Mouse (Mus musculus) E14TG2a.4 (cell line): ENCODE measurements around the gene Cdk17.
A peak's percentile ranks its signal among the peaks of the same experiment; 100 is the strongest.

Experiments
- H3K27me3 ChIP-seq: 2 replicates; pipeline ENCODE4 v1.6.1; 2014; ENCODE audit warnings: low read length, control low read depth; ENCODE audit not compliant: insufficient read depth
- H3K36me3 ChIP-seq: 2 replicates; pipeline ENCODE4 v1.6.1; 2014; ENCODE audit warnings: low read length, control low read depth; ENCODE audit not compliant: insufficient read depth
- H3K4me1 ChIP-seq: replicated peaks from 2 replicates; pipeline ENCODE4 v1.6.1; 2014; ENCODE audit warnings: low read depth, low read length, control low read depth
- H3K4me3 ChIP-seq: replicated peaks from 2 replicates; pipeline ENCODE4 v1.5.1; 2014; ENCODE audit warnings: mild to moderate bottlenecking, low read length
- H3K9me3 ChIP-seq: 2 replicates; pipeline ENCODE4 v1.6.1; 2014; ENCODE audit warnings: low read length, control low read depth
- CTCF ChIP-seq: conservative IDR thresholded peaks from 2 replicates; pipeline ENCODE4 v1.5.1; 2014; ENCODE audit warnings: low read length
- NANOG ChIP-seq: IDR thresholded peaks from 2 replicates; pipeline ENCODE4 v1.6.1; 2014; ENCODE audit warnings: borderline replicate concordance, low read length, mixed read lengths
- POU5F1 ChIP-seq: IDR thresholded peaks from 2 replicates; pipeline ENCODE4 v1.6.1; 2014; ENCODE audit warnings: low read length, borderline replicate concordance

Gene Cdk17

GRCm38 (mm10) chr10:93253156-93253555 is 92.5 kb downstream of the Cdk17 start:
- no peaks in the 10 kb centered on the region for H3K27me3 ChIP-seq
- H3K9me3 ChIP-seq: no peaks in the 10 kb centered on the region
- H3K4me3 ChIP-seq: no peak overlapping the region
- H3K4me1 ChIP-seq: peaks cover 41% of the 10 kb centered on the region
- no peak for TF ChIP-seq CTCF
- no peak for TF ChIP-seq POU5F1
- no peak for TF ChIP-seq NANOG
- H3K36me3 ChIP-seq: peaks cover 14% of the 10 kb centered on the region

GRCm38 (mm10) chr10:93255294-93255693 is 94.6 kb downstream of the Cdk17 start:
- Histone ChIP-seq H3K9me3 (no peaks in the 10 kb centered on the region), H3K4me1 (peaks cover 28% of the 10 kb centered on the region), H3K36me3 (0 out of 2 replicates have a peak, but pooled peaks cover 6% of the 10 kb centered on the region), H3K27me3 (no peaks in the 10 kb centered on the region), H3K4me3 (peak overlapping the region; percentile 10; the same call in 1 of the 2 replicates)
- no peak for TF ChIP-seq CTCF

GRCm38 (mm10) chr10:93259826-93260225 is 99.2 kb downstream of the Cdk17 start:
- H3K9me3 ChIP-seq: no peaks in the 10 kb centered on the region
- H3K4me1 ChIP-seq: peaks cover 52% of the 10 kb centered on the region
- TF ChIP-seq CTCF: no peak
- no peak for TF ChIP-seq POU5F1
- TF ChIP-seq NANOG: no peak
- no peak overlapping the region for H3K4me3 ChIP-seq
- H3K36me3 ChIP-seq: no peaks in the 10 kb centered on the region
- no peaks in the 10 kb centered on the region for H3K27me3 ChIP-seq

- H3K36me3 ChIP-seq: peaks cover 4% of the 10 kb centered on the region; the same call in 1 of the 2 replicates
- 0 out of 2 replicates have a peak overlapping the region, but pooled peaks have one; percentile 3 for H3K4me3 ChIP-seq
- TF ChIP-seq NANOG (no peak), POU5F1 (no peak), CTCF (no peak)
- no peaks in the 10 kb centered on the region for H3K27me3 ChIP-seq
- peaks cover 52% of the 10 kb centered on the region for H3K4me1 ChIP-seq
- H3K9me3 ChIP-seq: no peaks in the 10 kb centered on the region
Observed at GRCm38 (mm10) chr10:93261132-93261980, 100.7 kb downstream of the Cdk17 start.

- Histone ChIP-seq H3K9me3 (no peaks in the 10 kb centered on the region), H3K4me1 (peaks cover 46% of the 10 kb centered on the region), H3K27me3 (no peaks in the 10 kb centered on the region), H3K36me3 (peaks cover 4% of the 10 kb centered on the region; the same call in 1 of the 2 replicates), H3K4me3 (0 out of 2 replicates have a peak overlapping the region, but pooled peaks have one; percentile 3)
- TF ChIP-seq CTCF: no peak
- no peak for TF ChIP-seq POU5F1
- no peak for TF ChIP-seq NANOG
Observed at GRCm38 (mm10) chr10:93261981-93262499, 101.4 kb downstream of the Cdk17 start.

GRCm38 (mm10) chr10:93263431-93263830 is 102.8 kb downstream of the Cdk17 start:
- H3K27me3 ChIP-seq: no peaks in the 10 kb centered on the region
- H3K4me3 ChIP-seq: no peak overlapping the region
- H3K36me3 ChIP-seq: peaks cover 4% of the 10 kb centered on the region; the same call in 1 of the 2 replicates
- TF ChIP-seq NANOG (no peak), POU5F1 (no peak), CTCF (no peak)
- H3K4me1 ChIP-seq: peaks cover 40% of the 10 kb centered on the region
- no peaks in the 10 kb centered on the region for H3K9me3 ChIP-seq

GRCm38 (mm10) chr10:93264001-93264400 is 103.3 kb downstream of the Cdk17 start:
- Histone ChIP-seq H3K9me3 (no peaks in the 10 kb centered on the region), H3K4me1 (peaks cover 40% of the 10 kb centered on the region), H3K27me3 (no peaks in the 10 kb centered on the region), H3K36me3 (peaks cover 4% of the 10 kb centered on the region; the same call in 1 of the 2 replicates), H3K4me3 (no peak overlapping the region)
- TF ChIP-seq POU5F1: no peak
- TF ChIP-seq CTCF: no peak
- TF ChIP-seq NANOG: no peak

- Histone ChIP-seq H3K36me3 (peaks cover 4% of the 10 kb centered on the region; the same call in 1 of the 2 replicates), H3K9me3 (no peaks in the 10 kb centered on the region), H3K4me3 (no peak overlapping the region), H3K27me3 (no peaks in the 10 kb centered on the region), H3K4me1 (peaks cover 40% of the 10 kb centered on the region)
- TF ChIP-seq POU5F1: no peak
- TF ChIP-seq CTCF: no peak
Observed at GRCm38 (mm10) chr10:93265833-93266232, 105.2 kb downstream of the Cdk17 start.

- no peak for TF ChIP-seq NANOG
- peaks cover 38% of the 10 kb centered on the region for H3K4me1 ChIP-seq
- H3K36me3 ChIP-seq: peaks cover 4% of the 10 kb centered on the region; the same call in 1 of the 2 replicates
- no peaks in the 10 kb centered on the region for H3K27me3 ChIP-seq
- H3K4me3 ChIP-seq: no peak overlapping the region
- H3K9me3 ChIP-seq: no peaks in the 10 kb centered on the region
Observed at GRCm38 (mm10) chr10:93266521-93266920, 105.8 kb downstream of the Cdk17 start.
